Mouse (Mus musculus): ENCODE measurements at regions not wholly inside any gene's neighbourhood (a gene's known extent, or its start where the extent isn't known, plus 50 kb on each side); places are given as distances from the start of the nearest gene placed in this dataset.

DNA sequence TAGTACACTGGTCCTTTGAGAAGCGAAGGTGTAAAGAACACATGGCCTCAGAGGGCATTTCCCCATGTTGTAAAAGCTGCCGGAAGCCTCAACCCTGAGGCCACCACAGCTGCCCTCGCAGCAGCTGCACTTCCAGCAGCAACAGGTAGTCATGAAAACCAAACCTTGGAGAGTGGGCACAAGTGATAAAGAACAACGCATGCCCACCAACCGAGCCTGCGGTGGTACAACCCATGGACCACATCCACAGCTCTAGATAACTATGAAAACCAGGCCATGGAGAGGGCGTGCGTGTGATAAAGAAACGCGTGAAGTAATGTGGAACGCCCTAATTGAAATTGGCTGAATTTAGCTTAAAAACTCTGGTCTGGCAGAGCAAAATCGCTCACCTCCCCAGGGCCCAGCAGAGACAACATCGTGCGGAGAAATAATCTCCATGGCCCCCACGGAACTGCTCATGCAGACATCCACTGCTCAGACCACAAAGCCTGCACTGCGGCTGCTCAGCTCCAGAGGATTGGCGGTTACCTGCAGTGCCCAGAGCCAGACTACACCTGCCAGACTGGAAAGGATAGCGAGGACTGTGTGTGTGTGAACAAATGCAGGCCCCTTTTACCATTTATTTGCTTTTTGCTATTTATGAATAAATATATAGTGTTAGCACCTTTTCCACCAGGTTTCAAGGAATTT, 170.2 kb upstream of the Hey2 start:
- Histone ChIP-seq H3K27me3 (peaks cover 3% of the 10 kb centered on the region; the same call in 1 of the 2 replicates), H3K4me1 (no peaks in the 10 kb centered on the region; the same call in 1 of the 2 replicates), H3K4me2 (no peak overlapping the region), H3K9me3 (no peaks in the 10 kb centered on the region), H3K27ac (no peak overlapping the region), H3K9ac (no peak overlapping the region), H3K4me3 (no peak overlapping the region), H3K36me3 (no peaks in the 10 kb centered on the region)
- ATAC-seq (ENCODE audit: insufficient number of reproducible peaks, low FRiP score, low TSS enrichment, low read depth), result no peak
- 57% methylated on average over 18 of the region's 18 CpGs for WGBS

DNA sequence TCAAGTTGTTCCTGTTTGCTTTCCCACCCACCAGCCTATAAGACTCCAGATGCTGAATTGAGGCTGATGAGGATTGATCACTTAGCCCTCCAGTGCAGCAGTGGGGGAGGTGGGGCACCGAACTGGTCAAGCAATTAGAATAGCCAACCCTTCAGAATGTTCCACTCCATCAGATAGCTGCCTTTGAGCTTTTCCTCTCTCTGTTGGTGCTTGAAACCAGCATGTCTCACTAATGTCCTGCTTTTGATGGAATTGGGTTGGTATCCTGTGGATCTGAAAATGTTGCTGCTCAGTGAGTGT, 167.3 kb upstream of the Hey2 start:
- WGBS, result 32% methylated on average over 1 of the region's 1 CpGs
- ATAC-seq (ENCODE audit: insufficient number of reproducible peaks, low FRiP score, low TSS enrichment, low read depth), result no peak
- H3K9me3 ChIP-seq, result no peaks in the 10 kb centered on the region

GRCm38 (mm10) chr10:31009128-31009954, 166.7 kb upstream of the Hey2 start:
- H3K27ac ChIP-seq, result no peak overlapping the region

More for the DNA sequence above, 167.3 kb upstream of the Hey2 start:
- Histone ChIP-seq H3K27me3 (peaks cover 3% of the 10 kb centered on the region; the same call in 1 of the 2 replicates), H3K36me3 (no peaks in the 10 kb centered on the region), H3K9ac (no peak overlapping the region), H3K27ac (no peak overlapping the region), H3K4me2 (no peak overlapping the region), H3K4me3 (no peak overlapping the region), H3K4me1 (no peaks in the 10 kb centered on the region; the same call in 1 of the 2 replicates)

DNA sequence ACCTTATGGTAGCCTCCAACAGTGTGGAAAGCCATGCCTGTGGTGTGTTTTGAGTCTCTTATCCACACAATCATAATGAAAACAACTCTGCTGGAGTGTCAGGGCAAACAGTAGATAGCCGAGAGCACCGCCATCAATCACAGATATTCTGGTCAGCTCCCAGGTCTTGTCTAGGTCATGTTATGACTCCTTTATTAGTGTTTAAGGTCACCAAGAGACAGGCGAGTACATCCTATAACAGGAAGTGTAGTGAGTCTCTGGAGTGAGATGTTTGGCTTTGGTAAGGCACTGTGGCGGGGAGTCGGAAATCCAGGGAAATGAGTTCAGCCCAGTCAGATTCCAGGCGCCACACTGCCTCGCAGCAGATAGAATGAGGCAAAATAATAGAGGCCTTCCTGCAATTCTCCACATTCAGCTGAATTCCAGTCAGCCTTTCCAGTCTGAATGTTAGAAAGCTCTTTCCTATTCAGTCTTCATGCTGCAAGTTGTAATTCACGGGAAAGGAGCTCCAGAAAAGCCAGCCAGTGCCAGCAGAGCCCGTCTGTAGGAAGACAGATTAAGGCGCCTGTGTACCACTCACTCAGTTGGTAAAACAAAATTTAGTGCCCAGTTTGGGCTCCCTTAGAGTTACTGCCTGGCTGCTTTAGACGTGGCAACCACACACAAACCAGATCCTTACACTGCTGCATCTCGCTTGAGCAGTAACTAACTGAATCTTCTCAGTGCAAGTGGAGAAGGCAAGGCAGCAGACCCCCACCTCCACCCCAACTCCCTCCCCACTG, 155.8 kb upstream of the Hey2 start:
- Histone ChIP-seq H3K4me2 (no peak overlapping the region), H3K4me3 (no peak overlapping the region), H3K4me1 (no peaks in the 10 kb centered on the region), H3K9me3 (no peaks in the 10 kb centered on the region), H3K27me3 (no peaks in the 10 kb centered on the region), H3K36me3 (no peaks in the 10 kb centered on the region), H3K9ac (no peak overlapping the region), H3K27ac (no peak overlapping the region)
- ATAC-seq (ENCODE audit: insufficient number of reproducible peaks, low FRiP score, low TSS enrichment, low read depth), result no peak
- WGBS, result 71% methylated on average over 12 of the region's 12 CpGs

More at GRCm38 (mm10) chr10:31009128-31009954, 166.7 kb upstream of the Hey2 start:
- Histone ChIP-seq H3K4me2 (no peak overlapping the region), H3K4me3 (no peak overlapping the region), H3K4me1 (no peaks in the 10 kb centered on the region; the same call in 1 of the 2 replicates), H3K9me3 (no peaks in the 10 kb centered on the region), H3K9ac (no peak overlapping the region), H3K36me3 (no peaks in the 10 kb centered on the region), H3K27me3 (peaks cover 3% of the 10 kb centered on the region; the same call in 1 of the 2 replicates)
- ATAC-seq (ENCODE audit: insufficient number of reproducible peaks, low FRiP score, low TSS enrichment, low read depth), result 0 out of 2 replicates have a peak, but pooled peaks have one; percentile 67
- WGBS, result 44% methylated on average over 5 of the region's 5 CpGs

DNA sequence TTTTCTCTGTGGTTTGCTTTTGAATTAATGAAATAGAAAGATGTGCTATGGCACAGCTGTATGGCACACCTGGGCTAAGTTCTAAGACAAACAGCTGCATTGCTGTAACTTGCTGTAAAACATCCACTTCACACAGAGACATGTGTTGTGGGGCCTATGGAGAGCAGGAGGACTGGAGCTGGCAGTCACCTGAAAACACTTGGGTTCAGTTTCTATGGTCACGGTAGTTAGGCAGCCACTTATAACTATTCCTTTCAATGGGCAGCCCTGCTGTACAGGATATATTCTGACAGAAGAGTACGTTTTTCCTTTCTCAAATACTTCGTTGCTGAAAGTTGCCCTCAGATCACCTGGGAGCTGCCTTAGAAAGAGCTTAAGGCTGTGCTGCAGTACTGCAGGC, 149.6 kb upstream of the Hey2 start:
- no peak overlapping the region for H3K4me2 ChIP-seq
- no peaks in the 10 kb centered on the region for H3K27me3 ChIP-seq
- no peak for ATAC-seq (ENCODE audit: insufficient number of reproducible peaks, low FRiP score, low TSS enrichment, low read depth)
- no peak overlapping the region for H3K9ac ChIP-seq
- H3K27ac ChIP-seq, result no peak overlapping the region
- H3K4me1 ChIP-seq, result no peaks in the 10 kb centered on the region
- H3K9me3 ChIP-seq, result no peaks in the 10 kb centered on the region
- H3K36me3 ChIP-seq, result no peaks in the 10 kb centered on the region
- 63% methylated on average over 3 of the region's 3 CpGs for WGBS
- H3K4me3 ChIP-seq, result no peak overlapping the region

GRCm38 (mm10) chr10:30980279-30980968, 137.8 kb upstream of the Hey2 start:
- Histone ChIP-seq H3K36me3 (no peaks in the 10 kb centered on the region), H3K4me1 (peaks cover 9% of the 10 kb centered on the region), H3K27ac (peak overlapping the region; percentile 2; the same call in 1 of the 2 replicates), H3K9me3 (no peaks in the 10 kb centered on the region), H3K9ac (no peak overlapping the region), H3K27me3 (no peaks in the 10 kb centered on the region), H3K4me2 (peak overlapping the region; percentile 31), H3K4me3 (peak overlapping the region; percentile 23)
- no peak for ATAC-seq (ENCODE audit: insufficient number of reproducible peaks, low FRiP score, low TSS enrichment, low read depth)
- 7% methylated on average over 8 of the region's 8 CpGs for WGBS

- Histone ChIP-seq H3K9me3 (no peaks in the 10 kb centered on the region), H3K4me3 (peak overlapping the region; percentile 23; the same call in 1 of the 2 replicates), H3K36me3 (no peaks in the 10 kb centered on the region), H3K27ac (no peak overlapping the region), H3K27me3 (no peaks in the 10 kb centered on the region), H3K4me2 (peak overlapping the region; percentile 31; the same call in 1 of the 2 replicates), H3K9ac (no peak overlapping the region), H3K4me1 (peaks cover 9% of the 10 kb centered on the region)
- ATAC-seq (ENCODE audit: insufficient number of reproducible peaks, low FRiP score, low TSS enrichment, low read depth), result no peak
- WGBS, result 13% methylated on average over 3 of the region's 3 CpGs
Measured at GRCm38 (mm10) chr10:30979766-30980165, 137.2 kb upstream of the Hey2 start.

DNA sequence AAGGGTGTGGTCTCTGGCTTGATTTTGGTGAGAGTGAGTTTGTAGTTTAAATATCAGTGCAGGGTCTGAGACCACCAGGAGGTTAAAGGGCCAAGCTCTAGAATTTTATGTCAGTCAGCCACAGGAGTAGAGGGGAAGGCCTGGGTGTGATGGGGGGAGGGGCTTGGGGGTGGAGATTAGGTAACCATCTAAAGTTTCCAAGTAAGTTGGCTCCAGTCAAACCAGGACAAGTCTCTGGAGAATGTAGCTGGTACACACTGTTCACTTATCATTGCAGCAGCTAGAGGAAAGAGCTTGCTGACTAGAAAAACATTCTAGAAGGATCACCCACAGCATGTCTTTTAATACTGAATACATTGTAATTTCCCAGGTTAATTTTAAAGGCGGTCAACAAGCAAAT, 123.6 kb upstream of the Hey2 start:
- Histone ChIP-seq H3K9ac (no peak overlapping the region), H3K4me1 (no peaks in the 10 kb centered on the region), H3K27me3 (no peaks in the 10 kb centered on the region), H3K4me3 (no peak overlapping the region), H3K36me3 (no peaks in the 10 kb centered on the region), H3K9me3 (no peaks in the 10 kb centered on the region), H3K4me2 (no peak overlapping the region), H3K27ac (no peak overlapping the region)
- WGBS, result 98% methylated on average over 1 of the region's 1 CpGs
- ATAC-seq (ENCODE audit: insufficient number of reproducible peaks, low FRiP score, low TSS enrichment, low read depth), result no peak

DNA sequence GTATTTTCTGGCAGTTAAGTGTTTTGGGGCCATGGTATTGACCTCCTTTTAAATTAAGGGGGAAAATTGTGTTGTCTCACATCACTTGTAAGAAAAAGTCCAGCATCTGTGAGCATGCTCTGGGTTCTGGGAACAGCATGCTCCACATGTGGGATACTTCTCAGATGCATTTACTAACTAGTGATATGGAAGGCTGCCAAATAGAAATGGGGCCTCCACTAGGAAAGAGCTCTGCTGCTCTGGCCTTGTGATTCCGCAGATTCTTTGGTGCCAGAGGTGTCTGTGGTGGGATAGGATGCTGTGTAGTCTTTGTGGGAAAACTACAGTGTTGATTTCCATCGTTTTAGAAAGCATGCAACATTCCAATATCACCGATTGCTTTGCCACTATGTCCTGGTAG, 111.2 kb upstream of the Hey2 start:
- peak overlapping the region; percentile 4; the same call in 1 of the 2 replicates for H3K27ac ChIP-seq
- no peaks in the 10 kb centered on the region for H3K9me3 ChIP-seq
- no peak overlapping the region for H3K4me3 ChIP-seq
- ATAC-seq (ENCODE audit: insufficient number of reproducible peaks, low FRiP score, low TSS enrichment, low read depth), result no peak
- 61% methylated on average over 3 of the region's 3 CpGs for WGBS
- H3K27me3 ChIP-seq, result no peaks in the 10 kb centered on the region
- no peak overlapping the region for H3K9ac ChIP-seq
- no peaks in the 10 kb centered on the region for H3K4me1 ChIP-seq
- no peaks in the 10 kb centered on the region for H3K36me3 ChIP-seq
- no peak overlapping the region for H3K4me2 ChIP-seq

DNA sequence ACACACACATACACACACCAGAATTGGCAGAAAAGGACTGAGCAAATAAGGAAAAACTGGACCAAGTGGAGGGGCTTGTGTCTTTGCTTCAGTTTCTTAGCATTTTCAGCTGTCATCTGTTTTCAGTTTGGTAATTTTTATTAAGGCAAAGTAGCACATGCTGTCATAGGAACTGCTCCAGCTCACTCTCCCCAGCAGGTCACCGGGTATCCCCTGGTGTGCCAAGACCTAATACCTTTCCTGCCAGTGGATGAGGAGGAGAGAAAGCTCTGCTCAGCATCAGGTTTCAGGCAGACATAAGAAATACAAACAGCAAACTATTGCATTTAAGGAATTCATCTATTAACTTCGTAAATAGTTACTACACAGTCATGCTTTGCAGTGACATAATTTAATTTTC, 109.8 kb upstream of the Hey2 start:
- no peaks in the 10 kb centered on the region for H3K27me3 ChIP-seq
- no peak overlapping the region for H3K9ac ChIP-seq
- no peak overlapping the region for H3K4me2 ChIP-seq
- H3K9me3 ChIP-seq, result no peaks in the 10 kb centered on the region
- 25% methylated on average over 2 of the region's 2 CpGs for WGBS
- no peaks in the 10 kb centered on the region for H3K4me1 ChIP-seq
- no peak overlapping the region for H3K27ac ChIP-seq
- ATAC-seq (ENCODE audit: insufficient number of reproducible peaks, low FRiP score, low TSS enrichment, low read depth), result no peak
- no peaks in the 10 kb centered on the region for H3K36me3 ChIP-seq
- H3K4me3 ChIP-seq, result no peak overlapping the region

GRCm38 (mm10) chr10:30946601-30947000, 104.0 kb upstream of the Hey2 start:
- no peak overlapping the region for H3K4me3 ChIP-seq
- no peaks in the 10 kb centered on the region for H3K36me3 ChIP-seq
- H3K9ac ChIP-seq, result no peak overlapping the region
- ATAC-seq (ENCODE audit: insufficient number of reproducible peaks, low FRiP score, low TSS enrichment, low read depth), result no peak
- H3K4me2 ChIP-seq, result no peak overlapping the region
- 66% methylated on average over 4 of the region's 4 CpGs for WGBS
- no peak overlapping the region for H3K27ac ChIP-seq
- no peaks in the 10 kb centered on the region for H3K27me3 ChIP-seq
- H3K9me3 ChIP-seq, result no peaks in the 10 kb centered on the region
- 0 out of 2 replicates have a peak, but pooled peaks cover 2% of the 10 kb centered on the region for H3K4me1 ChIP-seq

Measured in limb, embryonic 15.5 days (tissue).